Mouse (Mus musculus) cerebellum, adult (tissue): ENCODE data around the gene Ism2.
"Not testable (repeated sequence)": the region's sequence is repeated elsewhere in the genome, so short reads cannot be mapped to it uniquely, and the experiment has no call there.

Source experiments
- ATAC-seq: cut with Nextera tagmentation; 2 replicates; pipeline ENCODE4 v1.9.2; 2017; ENCODE audit warnings: mild to moderate bottlenecking, moderate library complexity, mixed read lengths; ENCODE audit not compliant: insufficient number of reproducible peaks, low FRiP score, low TSS enrichment

Ism2 gene

GRCm38 (mm10) chr12:87299657-87300440 is at the start of gene Ism2:
Gene Ism2 (minus strand): TSS chr12:87299705.
- 0 out of 2 replicates have a peak, but pooled peaks have one; percentile 49 for ATAC-seq

- no peak for ATAC-seq
These were observed 48.5 kb upstream of the Ism2 start for GRCm38 (mm10) chr12:87348029-87348428.

- no peak for ATAC-seq
These were observed 48.0 kb upstream of the Ism2 start for GRCm38 (mm10) chr12:87347511-87347910.

GRCm38 (mm10) chr12:87343084-87343605 is 43.6 kb upstream of the Ism2 start:
- no peak for ATAC-seq

- no peak for ATAC-seq
These were observed 38.6 kb upstream of the Ism2 start for GRCm38 (mm10) chr12:87338082-87338481.

GRCm38 (mm10) chr12:87334886-87335285 is 35.4 kb upstream of the Ism2 start:
- no peak for ATAC-seq

- ATAC-seq = no peak
These were observed 34.3 kb upstream of the Ism2 start for GRCm38 (mm10) chr12:87333794-87334193.

GRCm38 (mm10) chr12:87332511-87332910 is 33.0 kb upstream of the Ism2 start:
- no peak for ATAC-seq

- no peak for ATAC-seq
These were observed 32.4 kb upstream of the Ism2 start for GRCm38 (mm10) chr12:87331908-87332307.

GRCm38 (mm10) chr12:87331053-87331456 is 31.6 kb upstream of the Ism2 start:
- no peak for ATAC-seq

GRCm38 (mm10) chr12:87330213-87330612 is 30.7 kb upstream of the Ism2 start:
- ATAC-seq = no peak

- ATAC-seq = no peak
These were observed 28.5 kb upstream of the Ism2 start for GRCm38 (mm10) chr12:87328025-87328424.

GRCm38 (mm10) chr12:87327610-87328009 is 28.1 kb upstream of the Ism2 start:
- no peak for ATAC-seq

- no peak for ATAC-seq
These were observed 25.9 kb upstream of the Ism2 start for GRCm38 (mm10) chr12:87325452-87325851.

- ATAC-seq = no peak
These were observed 19.7 kb upstream of the Ism2 start for GRCm38 (mm10) chr12:87319229-87319628.

GRCm38 (mm10) chr12:87317951-87318350 is 18.4 kb upstream of the Ism2 start:
- no peak for ATAC-seq

- no peak for ATAC-seq
These were observed 13.6 kb upstream of the Ism2 start for GRCm38 (mm10) chr12:87313098-87313497.

- ATAC-seq = not testable (repeated sequence)
These were observed 7.0 kb upstream of the Ism2 start for GRCm38 (mm10) chr12:87306584-87306844.

- ATAC-seq = peak; percentile 49; the same call in 1 of the 2 replicates
These were observed 6.5 kb upstream of the Ism2 start for GRCm38 (mm10) chr12:87305767-87306583.

GRCm38 (mm10) chr12:87301189-87301588 is 1.7 kb upstream of the Ism2 start:
- ATAC-seq = no peak

- ATAC-seq = no peak
These were observed 861 bp upstream of the Ism2 start for GRCm38 (mm10) chr12:87300441-87300690.
